Mouse (Mus musculus) bone marrow macrophage, adult 2 months (primary cell): Measurements from ENCODE around the gene 1700020A23Rik. TPM values are rescaled to one million over a fixed set of nuclear protein-coding genes. Genes with fewer than 3 reads are reported as not detected.

ENCODE experiments used
- H3K27ac ChIP-seq: 2 replicates; pipeline ENCODE4 v1.5.1; 2012; ENCODE audit warnings: low read depth, low read length; ENCODE audit not compliant: insufficient read depth
- H3K4me1 ChIP-seq: 2 replicates; pipeline ENCODE4 v1.6.1; 2012; ENCODE audit warnings: low read length; ENCODE audit not compliant: control insufficient read depth, insufficient read depth
- H3K4me3 ChIP-seq: 2 replicates; pipeline ENCODE4 v1.5.1; 2012; ENCODE audit warnings: mild to moderate bottlenecking, low read length, moderate library complexity; ENCODE audit not compliant: insufficient read depth
- CTCF ChIP-seq: IDR thresholded peaks from 2 replicates; pipeline ENCODE4 v1.5.1; 2012; ENCODE audit warnings: low read depth, mild to moderate bottlenecking, low read length, moderate library complexity
- POLR2A ChIP-seq: IDR thresholded peaks from 2 replicates; pipeline ENCODE4 v1.6.1; 2012; ENCODE audit warnings: mild to moderate bottlenecking, low read depth, low read length, borderline replicate concordance
- polyA plus RNA-seq: library from polyadenylated mRNA; stranded (reverse); fragments of >200 nt; gene quantifications from 2 replicates; pipeline ENCODE4 v1.2.4, GENCODE M21; 2012; ENCODE audit not compliant: missing spikeins, insufficient read depth, insufficient read length

Gene 1700020A23Rik
- polyA plus RNA-seq, 1 experiment: not detected

DNA sequence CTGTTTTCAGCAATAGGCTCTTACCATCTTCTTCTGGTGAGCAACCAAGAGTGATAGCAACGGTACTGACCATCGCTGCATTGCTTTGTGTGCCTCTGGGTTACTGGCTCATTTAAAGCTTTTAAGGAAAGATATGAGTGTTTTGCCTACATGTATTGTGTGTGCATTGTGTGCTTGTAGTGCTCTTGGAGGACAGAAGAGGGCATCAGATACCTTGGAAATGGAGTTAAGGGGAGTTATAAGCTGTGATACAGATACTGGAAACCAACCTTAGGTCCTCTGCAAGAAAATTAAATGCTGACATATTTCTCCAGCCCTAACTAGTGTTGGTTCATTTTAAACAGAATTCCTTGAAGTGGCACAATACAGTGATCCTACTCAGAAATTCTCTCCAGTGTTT, 16.3 kb upstream of the 1700020A23Rik start:
- Histone ChIP-seq H3K4me3 (no peak overlapping the region), H3K27ac (no peak overlapping the region), H3K4me1 (no peaks in the 10 kb centered on the region)
- no peak for TF ChIP-seq POLR2A
- TF ChIP-seq CTCF: no peak

DNA sequence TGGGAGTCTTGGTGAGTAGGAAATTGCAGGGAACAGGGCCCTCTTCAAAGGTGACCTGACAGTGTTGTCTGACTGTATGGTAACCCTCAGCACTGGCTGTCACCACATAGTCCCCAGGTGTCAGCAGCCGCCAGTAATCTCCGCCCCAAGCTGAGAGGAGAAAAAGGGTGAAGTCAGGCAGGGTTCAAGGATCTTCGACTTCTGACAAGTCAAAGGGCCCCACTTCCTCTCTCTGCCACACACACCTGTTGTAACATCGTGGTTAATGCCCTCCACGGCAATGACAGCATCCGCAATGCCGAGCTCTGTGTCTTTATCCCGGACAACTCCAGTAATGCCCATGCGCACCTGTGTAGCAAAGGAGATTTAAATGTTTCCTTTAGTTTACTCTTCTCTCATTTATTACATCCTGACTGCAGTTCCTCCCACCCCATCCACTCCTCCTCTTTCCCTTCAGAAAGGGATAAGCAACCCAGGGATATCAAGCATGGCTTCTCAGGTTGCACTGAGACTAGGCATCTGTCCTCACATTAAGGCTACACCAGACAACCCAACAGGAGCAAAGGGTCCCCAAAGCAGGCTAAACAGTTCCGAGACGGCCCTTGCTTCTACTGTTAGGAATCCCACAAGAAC, 13.9 kb upstream of the 1700020A23Rik start:
- no peak overlapping the region for H3K27ac ChIP-seq

GRCm38 (mm10) chr2:130392836-130393235, 12.2 kb upstream of the 1700020A23Rik start:
- H3K27ac ChIP-seq: no peak overlapping the region
- no peaks in the 10 kb centered on the region for H3K4me1 ChIP-seq
- TF ChIP-seq POLR2A (no peak), CTCF (no peak)
- H3K4me3 ChIP-seq: no peak overlapping the region

More for the DNA sequence above, 13.9 kb upstream of the 1700020A23Rik start:
- Histone ChIP-seq H3K4me3 (no peak overlapping the region), H3K4me1 (no peaks in the 10 kb centered on the region)
- TF ChIP-seq POLR2A: no peak
- TF ChIP-seq CTCF: no peak

- Histone ChIP-seq H3K27ac (no peak overlapping the region), H3K4me1 (no peaks in the 10 kb centered on the region), H3K4me3 (no peak overlapping the region)
- TF ChIP-seq CTCF: no peak
- no peak for TF ChIP-seq POLR2A
Measured at GRCm38 (mm10) chr2:130395696-130396095, 9.4 kb upstream of the 1700020A23Rik start.

GRCm38 (mm10) chr2:130397186-130397985, 7.7 kb upstream of the 1700020A23Rik start, which contains the start of gene Cpxm1:
TSS of gene Cpxm1 (minus strand) at chr2:130397574.
- no peak for TF ChIP-seq POLR2A
- TF ChIP-seq CTCF: no peak
- no peak within 1 kb of the TSS for H3K4me3 ChIP-seq
- no peaks in the 10 kb centered on the region for H3K4me1 ChIP-seq
- H3K27ac ChIP-seq: no peak within 1 kb of the TSS

- Histone ChIP-seq H3K4me3 (no peak overlapping the region), H3K27ac (no peak overlapping the region), H3K4me1 (no peaks in the 10 kb centered on the region)
- TF ChIP-seq POLR2A (no peak), CTCF (no peak)
Measured at GRCm38 (mm10) chr2:130398091-130398490, 7.0 kb upstream of the 1700020A23Rik start.

DNA sequence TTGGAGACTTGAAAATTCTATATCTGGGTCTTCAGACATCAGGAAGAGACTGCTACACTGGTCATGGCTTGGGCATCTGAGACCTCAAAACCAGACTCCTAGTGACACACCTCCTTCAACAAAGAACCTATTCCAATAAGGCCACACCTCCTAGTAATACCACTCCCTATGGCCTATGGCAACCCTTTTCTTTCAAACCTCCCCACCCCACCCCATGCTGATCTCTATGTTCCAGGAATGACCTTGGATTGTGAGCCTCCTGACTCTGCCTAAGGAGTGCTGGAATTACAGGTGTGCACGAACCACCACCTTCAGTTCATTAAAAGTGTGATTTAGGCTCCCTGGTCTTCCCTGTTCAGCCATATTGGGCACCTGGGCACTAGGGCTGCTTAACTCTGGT, 5.0 kb upstream of the 1700020A23Rik start:
- Histone ChIP-seq H3K27ac (no peak overlapping the region), H3K4me3 (no peak overlapping the region), H3K4me1 (no peaks in the 10 kb centered on the region)
- TF ChIP-seq CTCF (no peak), POLR2A (no peak)

- Histone ChIP-seq H3K4me1 (no peaks in the 10 kb centered on the region), H3K4me3 (no peak overlapping the region), H3K27ac (no peak overlapping the region)
- no peak for TF ChIP-seq CTCF
- no peak for TF ChIP-seq POLR2A
Measured at GRCm38 (mm10) chr2:130401891-130402290, 3.2 kb upstream of the 1700020A23Rik start.

DNA sequence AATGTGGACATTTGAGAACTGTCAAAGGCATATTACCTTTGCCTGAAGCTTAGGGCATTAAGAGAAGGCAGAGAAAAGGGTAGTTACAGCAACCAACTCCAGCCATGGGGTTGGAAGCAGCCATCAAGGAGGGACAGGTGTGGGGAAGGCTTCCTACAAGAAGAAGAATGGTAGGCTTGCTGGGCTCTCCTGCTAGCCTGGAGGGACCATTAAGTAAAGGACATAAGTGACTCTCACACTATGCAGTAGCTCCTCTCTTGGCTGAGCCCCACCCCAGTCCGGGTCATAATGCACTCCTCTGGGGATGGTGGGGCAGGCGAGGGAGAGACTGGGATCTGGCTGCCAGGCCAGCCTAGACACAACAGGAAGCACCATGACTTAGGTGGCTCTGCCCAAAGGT, 1.1 kb downstream of the 1700020A23Rik start, which contains the start of gene Tmem239:
TSS of gene Tmem239 (plus strand) at position 301 of the 400 bp plus-strand sequence.
- Histone ChIP-seq H3K4me3 (no peak within 1 kb of the TSS), H3K4me1 (no peaks in the 10 kb centered on the region), H3K27ac (no peak within 1 kb of the TSS)
- no peak for TF ChIP-seq POLR2A
- TF ChIP-seq CTCF: no peak

DNA sequence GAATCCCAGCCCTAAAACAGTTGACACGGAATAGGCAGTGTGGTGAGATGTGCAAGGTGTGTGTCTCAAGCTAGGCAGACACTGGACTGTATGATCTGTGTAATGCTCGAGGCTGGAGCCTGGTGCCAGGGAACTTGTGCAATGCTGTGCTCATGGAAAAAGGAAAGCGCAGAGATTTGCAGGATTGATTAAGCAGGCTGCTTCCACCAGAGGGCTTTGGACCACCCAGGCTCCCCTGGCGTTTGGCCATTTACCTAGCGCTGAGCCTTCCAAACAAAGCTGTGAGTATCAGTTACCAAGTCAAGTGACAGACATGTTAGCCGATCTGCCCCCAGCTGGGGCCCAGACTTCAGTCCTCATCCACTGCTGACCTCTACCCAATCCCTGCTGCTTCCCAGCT, 3.1 kb downstream of the 1700020A23Rik start:
- H3K4me3 ChIP-seq: no peak overlapping the region
- peaks cover 9% of the 10 kb centered on the region for H3K4me1 ChIP-seq
- no peak for TF ChIP-seq CTCF
- no peak for TF ChIP-seq POLR2A
- H3K27ac ChIP-seq: no peak overlapping the region
